Mouse (Mus musculus): ENCODE measurements around the gene Mtln. TPM values are rescaled to one million over a fixed set of nuclear protein-coding genes. Genes with fewer than 3 reads are reported as not detected.

Mtln gene
- 100 to 1,000 TPM in 1 of 2 experiments, 10 to 100 TPM in 1; 84.2 to 104 TPM for total RNA-seq (2021)
- 78.5 and 116 TPM in 2 replicates for polyA plus RNA-seq (2012; rRNA removed)
- long read RNA-seq, transcript Mtln-201 (2 exons, 800 nt) = major isoform, 54 of 55 reads
- long read RNA-seq, partial matches to known transcripts = 1 of 55 reads
- long read RNA-seq, other reads (novel, unspliced or antisense) = 0 of 55 reads

DNA sequence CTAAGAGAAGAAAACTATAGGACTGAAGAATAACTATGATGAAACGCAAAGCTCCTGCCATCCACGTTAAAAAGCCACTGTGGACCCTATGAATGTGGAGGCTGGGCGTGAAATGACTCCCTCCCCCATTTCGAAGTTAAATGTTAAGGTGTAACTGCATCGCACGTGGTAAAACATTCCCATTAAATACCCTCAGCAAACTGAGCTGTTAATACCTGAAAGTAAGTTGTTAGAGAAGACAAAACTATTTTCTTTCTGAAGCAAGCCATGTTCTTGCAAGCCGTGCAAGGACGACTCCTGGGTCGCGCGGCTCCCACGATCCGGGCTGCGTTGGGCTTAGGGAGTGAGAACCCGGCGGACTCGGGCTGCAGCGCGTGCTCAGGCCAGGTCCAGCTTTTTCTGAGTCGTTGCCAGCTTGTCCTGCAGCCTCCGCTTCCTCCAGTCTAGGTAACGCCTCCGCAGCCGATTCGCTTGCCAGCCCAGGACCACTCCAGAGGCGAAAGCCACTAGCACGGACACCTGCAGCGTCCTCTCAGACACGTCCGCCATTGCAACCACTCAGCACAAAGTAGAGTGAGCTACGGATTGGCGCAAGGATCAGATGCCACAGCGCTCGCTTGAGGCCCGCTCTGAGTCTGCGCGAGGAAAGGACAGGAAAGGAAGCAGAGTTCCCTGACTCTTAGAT lies at the start of gene Mtln:
Gene Mtln (minus strand): TSS at position 570 of the 685 bp plus-strand sequence.
- peak; percentile 93 for DNase-seq

DNA sequence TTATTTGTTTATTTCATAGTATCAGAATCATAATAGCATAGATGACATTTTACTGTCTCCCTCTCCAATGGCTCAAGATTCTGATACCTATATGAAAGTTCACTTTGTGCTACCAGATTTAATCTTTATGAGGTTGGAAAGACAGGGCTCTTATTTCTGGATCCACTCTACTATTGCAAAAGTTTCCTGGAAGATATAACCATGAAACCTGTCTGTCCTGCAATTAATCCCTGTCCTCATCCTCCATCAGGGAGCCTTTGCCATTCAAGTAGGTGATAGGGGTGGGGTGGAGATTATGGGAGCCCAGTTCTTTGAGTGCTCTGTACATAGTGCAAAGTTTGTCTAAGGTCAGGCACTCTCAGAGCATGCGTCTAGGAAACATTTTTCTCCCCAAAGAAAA lies 49.1 kb upstream of the Mtln start:
- DNase-seq = no peak

DNA sequence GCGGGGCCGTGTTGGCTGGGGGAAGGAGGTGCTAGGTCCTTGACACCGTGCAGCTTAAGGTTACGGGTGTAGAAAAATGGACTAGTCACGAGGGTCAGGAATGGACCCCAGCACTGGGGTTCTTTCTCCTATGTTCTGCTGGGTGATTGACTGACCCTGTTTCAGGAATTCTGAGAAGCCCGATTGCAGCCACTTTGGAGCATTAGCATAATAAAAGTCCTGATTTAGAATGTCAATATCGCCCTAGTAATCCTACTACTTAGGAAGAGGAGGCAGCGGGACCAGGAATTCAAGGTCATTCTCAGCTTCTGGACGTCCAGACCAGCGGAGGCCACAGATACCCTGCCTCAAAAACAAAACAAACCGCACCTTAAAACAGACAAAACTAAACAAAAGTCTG lies 47.1 kb upstream of the Mtln start:
- DNase-seq = no peak

DNA sequence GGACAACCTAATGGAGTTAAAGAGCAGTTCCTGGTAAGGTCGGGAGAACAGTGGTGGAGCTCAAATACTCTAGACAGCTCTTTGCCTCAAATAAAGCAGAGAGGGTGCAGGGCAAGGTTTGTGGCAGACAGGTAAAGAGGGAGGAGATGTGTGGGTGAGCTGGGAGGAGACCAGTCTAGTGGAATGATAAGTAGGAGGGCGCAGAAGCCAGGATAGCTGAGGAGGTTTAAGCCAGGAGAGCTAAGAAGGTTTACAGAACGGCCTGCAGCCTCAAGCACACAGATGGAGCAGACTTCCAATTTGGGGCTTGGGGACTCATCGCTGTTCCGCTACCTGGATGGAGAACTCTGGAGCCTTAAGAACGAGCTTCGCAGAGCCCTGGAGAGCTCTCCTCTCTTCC lies 46.3 kb upstream of the Mtln start, which contains the start of gene Acoxl:
Gene Acoxl (plus strand): TSS at position 301 of the 400 bp plus-strand sequence.
- DNase-seq = no peak

DNA sequence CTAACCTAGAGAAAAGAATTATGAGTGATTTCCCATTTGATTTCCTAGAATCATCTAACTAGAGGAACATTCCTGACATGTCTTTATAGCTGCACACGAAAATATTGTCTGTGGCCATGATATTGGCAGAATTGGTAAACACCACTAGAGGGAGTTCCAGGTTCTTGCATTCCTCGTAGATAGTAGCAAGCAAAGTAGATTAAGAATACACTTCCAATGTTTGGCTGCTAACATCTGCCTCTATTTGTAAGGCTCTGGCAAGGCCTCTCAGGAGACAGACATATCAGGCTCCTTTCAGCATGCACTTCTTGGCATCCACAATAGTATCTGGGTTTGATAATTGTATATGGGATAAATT lies 40.5 kb upstream of the Mtln start:
- DNase-seq = no peak

DNA sequence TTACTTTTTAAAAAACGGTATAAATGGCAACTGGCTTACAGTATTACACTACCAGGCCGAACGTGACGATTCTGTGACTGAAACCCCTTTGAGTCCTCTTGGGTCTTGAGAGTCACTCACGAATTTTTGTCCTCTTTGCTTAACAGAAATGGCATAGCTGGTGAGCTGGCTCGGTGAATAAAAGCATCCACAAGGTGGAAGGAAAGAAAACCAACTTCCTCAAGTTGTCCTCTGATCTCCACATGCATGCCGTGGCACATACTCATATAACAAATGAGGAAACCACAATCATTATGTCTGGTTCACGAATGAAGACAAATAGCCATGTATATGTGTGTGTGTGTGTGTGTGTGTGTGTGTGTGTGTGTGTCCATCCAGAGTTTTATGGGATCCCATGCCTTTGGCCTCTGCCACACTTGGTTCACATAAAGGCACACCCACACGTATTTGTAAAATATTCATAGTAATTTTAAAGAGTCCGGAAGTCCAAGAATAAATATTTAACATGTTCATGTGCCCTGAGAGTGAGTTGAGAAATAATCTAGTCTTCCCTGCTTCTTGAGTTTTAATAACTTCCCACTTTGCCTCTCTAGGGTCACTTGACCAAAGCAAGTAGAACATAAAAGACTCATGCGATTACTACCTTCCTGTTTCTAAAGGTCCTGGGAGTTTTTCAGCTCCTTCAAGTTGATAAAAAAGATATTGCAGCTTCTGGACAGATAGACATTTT lies 40.0 kb upstream of the Mtln start:
- DNase-seq = no peak

DNA sequence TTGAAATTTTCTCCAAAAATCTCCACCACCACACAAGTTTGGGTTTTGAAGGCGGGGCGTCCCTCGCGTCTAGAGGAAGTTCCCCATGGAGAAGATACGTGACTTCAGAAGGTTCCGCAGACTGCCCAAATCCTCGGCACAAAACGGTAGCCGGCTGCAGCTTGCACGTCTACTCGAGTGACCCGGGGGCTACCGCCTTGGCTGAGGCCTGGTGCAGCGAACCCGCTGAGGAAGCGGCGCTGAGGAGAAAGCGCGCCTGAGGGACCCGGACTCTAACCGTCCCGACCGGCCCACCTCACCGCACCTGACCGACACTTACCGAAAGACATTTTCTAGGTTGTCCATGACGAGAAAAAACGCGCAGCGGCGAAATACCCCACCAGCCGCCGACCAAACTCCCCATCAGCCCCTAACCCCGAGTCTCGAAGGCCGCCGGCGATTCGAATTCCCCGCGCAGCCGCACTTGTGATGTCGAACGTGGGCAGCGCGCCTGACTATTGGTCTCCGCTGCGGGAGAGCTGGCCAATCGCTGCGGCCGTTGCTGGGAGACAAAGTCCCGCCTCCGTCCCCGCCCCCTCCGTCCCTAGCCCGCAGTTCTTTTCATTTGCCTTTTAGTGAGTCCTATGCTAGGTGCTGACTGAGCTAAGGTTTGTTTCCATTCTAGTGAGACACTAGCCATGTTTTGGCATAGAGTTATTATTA lies 39.3 kb upstream of the Mtln start, which contains the start of gene Bub1:
Gene Bub1 (minus strand): TSS at position 465 of the 702 bp plus-strand sequence.
- DNase-seq = peak; percentile 95

DNA sequence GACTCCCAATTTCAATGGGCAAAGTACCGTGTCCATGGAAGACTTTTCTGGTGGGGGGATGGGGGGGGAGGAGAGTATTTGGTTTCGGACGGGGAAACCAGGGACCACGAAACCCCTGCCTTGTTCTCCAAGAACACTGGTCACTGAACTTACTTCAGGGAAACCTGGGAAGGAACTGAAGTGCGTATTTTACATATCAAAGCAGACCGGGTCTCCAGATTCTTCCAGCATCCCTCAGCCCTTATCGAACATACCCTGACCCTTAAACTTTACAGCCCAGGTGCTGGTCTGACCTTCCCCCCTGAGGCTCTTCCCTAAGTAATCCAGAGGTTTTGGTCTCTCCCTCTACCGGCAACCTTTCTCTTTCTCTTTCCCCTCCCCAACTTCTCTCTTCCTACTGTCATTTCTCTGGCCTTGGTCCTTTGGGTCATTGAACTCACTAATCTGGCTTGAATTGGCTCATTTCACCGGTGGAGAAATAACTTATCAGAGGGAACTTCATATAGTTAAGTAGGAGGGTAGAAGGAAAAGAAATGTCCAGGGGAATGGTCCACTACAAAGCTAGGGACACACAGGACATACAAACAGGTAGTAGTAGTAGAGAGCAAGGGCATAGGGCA lies 2.5 kb downstream of the Mtln start:
- DNase-seq = peak; percentile 22

DNA sequence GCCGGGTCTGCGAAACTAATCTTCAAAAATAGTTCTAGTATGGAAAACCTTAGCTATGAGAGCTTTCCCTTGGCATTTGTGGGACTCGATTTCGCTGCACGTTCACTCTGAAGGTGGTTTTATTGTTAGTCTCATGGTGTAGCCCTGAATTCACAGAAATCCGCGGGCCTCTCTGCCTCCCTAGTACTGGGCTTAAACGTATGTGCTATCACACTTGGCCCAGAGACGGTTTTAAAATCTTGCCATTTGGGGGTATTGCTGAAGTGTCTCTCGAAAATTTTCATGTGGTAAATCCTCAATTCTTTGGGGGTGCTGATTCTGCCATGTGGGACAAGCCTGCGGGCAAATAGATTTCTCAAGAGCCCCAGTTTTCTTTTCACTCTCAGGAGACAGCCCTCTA lies 3.1 kb downstream of the Mtln start:
- peak; percentile 34 for DNase-seq

DNA sequence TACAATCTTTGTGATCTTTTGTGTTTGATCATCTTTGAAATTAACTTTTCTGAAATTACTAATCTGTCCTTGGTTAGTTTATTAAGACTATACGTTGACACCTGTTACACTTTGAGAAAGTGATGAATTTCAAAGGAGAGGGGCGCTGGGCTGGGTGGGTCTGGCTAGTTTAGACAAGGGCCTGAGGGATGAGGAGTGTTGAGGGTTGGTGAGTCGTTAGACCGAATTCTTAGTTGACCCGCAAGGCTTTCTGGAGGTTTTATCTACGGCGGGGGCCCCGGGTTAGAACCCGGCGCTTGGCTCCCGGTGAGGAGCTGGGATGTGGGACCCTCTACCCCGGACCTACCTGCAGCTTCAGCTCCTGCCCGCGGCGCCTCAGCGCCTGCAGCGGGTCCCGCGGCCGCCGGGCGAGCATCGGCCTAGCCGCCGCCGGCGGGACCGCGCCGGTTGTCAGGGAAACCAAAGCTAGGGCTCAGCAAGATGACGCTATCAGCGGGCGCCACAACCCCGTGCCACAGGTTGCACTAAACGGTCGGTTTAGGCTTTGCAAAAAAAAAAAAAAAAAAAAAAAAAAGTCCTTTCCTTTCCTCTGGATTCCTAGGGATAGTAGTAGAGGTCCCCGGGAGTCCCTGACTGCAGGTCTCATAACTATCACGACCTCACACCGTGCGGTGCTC lies 3.7 kb downstream of the Mtln start, which contains the start of gene Nphp1:
Gene Nphp1 (minus strand): TSS at position 458 of the 677 bp plus-strand sequence.
- DNase-seq = peak; percentile 92

DNA sequence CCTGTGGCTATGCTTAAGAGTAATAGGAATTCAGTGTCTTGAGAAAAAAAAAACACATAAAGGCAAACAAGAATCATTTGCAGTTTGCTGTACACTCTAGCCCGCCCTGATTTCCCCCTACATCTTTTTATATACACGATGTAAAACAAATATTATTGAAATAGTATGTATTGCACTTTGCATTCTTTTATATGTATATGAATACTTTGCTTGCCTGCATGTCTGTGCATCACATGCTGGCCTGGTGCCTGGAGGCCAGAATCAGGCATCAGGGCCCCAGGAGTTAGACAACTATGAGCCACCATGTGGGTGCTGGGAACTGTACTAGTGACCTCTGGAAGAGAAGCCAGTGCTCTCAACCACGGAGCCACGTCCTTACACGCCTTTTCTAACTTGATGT lies 5.1 kb downstream of the Mtln start:
- DNase-seq = no peak

DNA sequence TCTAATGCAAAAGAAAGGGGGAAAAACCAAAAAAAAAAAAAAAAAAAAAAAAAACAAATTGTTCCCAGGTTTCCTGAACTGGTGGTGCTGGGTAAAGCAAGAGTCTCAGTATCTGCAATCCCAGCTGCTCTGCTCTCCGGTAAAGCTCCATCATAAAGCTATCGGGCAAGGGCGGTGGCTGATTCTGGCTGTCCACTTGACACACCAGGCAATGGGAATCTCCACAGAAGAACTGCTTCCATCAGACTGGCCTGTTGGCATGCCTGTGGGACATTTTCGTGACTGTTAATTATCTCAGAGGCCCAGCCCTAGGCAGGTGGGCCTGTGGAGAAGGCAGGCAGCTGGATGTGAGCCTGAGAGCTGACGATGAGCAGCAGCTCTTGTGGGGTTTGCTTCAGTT lies 13.8 kb downstream of the Mtln start:
- no peak for DNase-seq

DNA sequence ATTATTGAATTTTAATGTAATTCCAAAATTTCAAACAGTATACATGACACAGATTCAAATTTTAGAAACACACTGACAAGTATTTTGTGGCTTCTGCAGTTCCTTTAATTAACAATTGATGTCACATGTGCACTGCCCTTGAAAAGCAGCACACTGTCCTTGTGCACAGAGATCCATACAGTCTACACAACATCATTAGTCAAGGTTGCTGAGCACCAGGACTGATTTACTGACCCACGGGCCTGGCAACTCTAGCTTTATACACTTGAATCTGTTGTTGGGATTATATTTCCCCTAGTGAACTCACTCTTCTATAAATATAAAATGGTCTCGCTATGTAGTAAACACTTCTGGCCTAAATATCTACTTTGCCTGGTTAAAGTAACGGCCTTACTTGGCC lies 17.3 kb downstream of the Mtln start:
- peak; percentile 8 for DNase-seq

DNA sequence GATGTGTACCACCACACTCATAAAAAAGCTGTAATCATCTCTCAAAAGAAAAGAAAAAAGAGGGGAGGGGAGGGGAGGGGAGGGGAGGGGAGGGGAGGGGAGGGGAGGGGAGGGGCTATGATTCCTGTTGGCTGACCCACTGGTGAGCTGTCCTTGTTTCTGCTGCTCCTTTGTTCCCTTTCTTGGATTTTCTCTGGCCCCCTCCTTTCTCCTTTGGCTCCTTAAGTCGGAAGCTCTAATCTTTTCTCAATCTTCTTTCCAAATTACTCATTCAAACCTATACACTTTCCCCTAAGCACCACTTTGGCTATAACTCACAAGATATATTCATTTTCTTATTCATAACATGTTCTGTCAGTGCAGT lies 17.7 kb downstream of the Mtln start:
- DNase-seq = no peak

DNA sequence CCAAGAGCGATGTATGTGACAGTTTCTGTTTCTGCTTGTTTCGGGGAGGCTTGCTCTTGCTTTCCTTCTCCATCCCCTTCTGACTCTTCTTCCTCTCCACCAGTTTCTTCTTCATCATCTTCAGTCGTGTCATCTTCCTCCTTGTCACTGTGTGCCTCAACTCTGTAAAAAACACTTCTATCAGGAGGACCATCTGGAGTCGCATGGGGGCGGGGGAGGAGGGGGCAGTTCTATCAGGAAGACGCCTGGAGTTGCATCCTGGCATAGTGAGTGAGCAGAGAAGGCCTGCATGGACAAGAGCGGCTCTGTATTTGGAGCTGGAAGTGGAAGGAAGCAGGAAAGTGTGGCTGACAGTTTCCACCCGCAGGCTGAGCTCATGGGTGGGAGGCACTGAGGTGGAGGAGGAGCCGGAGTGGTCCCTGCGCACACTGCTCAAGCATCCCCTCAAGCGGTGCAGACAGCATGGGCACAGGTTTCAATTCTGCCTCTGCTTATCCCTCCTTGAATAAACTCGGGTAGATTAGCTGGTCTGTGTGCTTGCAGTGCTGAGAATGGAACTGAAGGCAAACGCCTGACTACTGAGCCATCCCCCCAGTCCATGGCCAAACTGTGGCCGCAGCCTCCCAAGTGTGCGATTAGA lies 18.2 kb downstream of the Mtln start:
- no peak for DNase-seq

DNA sequence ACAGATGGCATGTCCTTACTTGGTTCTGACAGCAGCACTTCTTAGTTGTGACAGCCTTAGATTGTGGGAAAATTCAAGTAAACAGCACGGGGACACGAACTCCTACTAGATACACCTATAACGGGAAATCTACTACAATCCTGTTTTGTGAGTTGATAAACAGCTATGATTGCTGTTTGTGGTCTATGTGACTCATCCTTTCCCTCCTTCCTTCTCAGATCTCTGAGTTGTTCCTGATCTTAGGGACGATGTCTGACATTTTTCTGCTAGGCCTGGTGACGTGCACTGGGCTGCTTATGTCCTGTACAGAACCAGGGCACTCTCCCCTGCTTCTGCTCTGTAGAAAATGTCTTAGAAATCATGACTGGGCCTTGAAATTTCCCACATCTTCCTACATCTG lies 30.7 kb downstream of the Mtln start:
- peak; percentile 8 for DNase-seq

DNA sequence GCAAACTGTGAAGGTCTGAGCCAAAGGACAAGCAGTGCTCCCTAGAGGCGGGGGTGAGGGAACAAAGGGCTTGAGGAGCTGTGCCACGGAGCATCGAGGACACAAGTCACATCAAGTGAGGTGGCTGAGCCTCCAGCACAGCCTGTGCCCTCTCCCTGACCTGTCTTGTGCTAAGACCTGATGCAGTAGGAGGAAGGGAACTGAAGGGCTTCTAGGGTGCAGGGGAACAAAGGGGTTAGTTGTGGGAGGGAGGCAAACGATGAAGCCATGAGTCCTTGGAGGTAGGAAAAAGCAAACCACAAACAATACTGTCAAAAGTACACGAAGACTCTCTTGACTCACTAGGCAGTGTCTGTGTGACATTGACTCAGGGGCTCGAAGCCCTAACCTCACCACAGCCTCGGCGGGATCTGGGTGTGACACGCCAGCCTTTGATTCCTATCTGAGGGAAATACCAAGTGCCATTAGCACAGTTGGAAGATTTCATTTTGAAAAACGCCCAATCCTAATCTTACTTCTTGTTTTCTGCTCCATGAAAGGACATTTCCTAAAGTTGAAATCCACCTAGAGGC lies 31.8 kb downstream of the Mtln start:
- DNase-seq = peak; percentile 47

DNA sequence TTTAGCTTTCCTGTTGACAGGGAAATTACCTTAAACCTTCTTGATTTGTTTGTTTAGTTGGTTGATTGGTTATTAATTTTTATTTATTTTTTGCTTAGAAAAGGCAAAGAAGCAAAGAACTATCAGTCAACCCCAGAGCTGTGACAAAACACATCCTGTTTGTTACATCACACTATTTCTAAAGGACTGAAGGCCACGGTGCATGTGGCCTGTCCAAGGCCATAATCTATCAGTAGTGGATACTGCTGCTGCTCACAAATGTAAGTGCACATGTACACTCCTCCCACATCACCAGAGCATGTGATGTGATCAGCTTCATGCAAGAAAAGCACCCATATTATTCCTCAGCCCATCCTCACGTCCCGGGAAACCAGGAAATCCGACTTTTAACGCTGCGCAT lies 32.3 kb downstream of the Mtln start:
- DNase-seq = no peak

DNA sequence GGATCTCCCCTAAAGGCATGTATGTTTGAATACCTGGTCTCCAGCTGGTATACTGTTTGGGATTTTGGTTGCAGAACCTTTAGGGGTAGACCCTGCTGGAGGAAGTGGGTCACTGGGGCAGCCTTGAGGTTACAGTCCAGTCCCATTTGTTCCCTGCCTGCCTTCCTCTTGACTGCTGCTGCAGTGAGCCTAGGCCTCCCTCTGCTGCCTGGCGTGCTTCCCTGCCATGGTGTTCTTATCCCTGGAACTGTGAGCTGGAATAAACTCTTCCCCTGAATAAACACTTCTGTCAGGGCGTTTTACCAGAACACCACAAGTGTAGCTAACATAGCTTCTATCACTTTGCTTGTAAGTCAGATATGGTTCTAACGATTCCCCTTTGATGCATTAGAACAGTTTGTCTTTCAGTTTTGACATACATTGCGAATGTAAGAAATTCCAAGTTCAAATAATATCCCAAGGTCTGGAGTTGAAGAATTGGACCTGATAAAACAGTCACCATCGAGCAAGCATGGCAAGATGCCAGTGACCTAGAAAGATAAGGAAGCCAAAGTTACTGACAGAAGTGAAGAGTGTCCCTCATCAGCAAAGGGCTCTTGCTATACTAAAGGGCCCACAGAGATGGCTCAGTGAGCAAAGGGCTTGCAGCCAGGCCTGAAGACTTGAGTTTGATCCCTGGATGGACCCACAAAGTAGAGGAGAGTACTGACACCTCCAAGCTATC lies 33.0 kb downstream of the Mtln start:
- peak; percentile 79 for DNase-seq

DNA sequence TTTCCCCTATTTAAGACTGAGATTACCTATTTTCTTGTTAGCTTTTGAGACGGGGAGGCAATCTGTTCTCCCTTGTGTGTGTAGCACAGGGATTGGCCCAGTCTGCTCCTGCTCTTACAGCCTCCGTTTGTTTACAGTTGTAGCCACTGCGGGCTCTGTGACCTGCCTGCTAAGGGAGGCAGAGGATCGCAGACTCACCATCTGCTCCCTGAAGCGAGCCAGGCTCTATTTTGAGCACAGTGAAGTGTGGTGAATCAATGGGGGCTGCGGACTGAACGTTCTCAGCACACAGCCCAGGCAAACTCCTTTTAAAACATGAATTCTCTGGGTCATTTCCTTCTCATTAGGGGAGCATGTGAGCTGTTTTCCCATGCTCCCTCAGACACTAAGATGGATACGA lies 35.1 kb downstream of the Mtln start:
- DNase-seq = no peak
